Mouse (Mus musculus): ENCODE data around the gene Sept14. TPM values are rescaled to one million over a fixed set of nuclear protein-coding genes. Genes with fewer than 3 reads are reported as not detected.

The Sept14 gene
- polyA plus RNA-seq (2015; fragmentation: Nextera tagmentation; extraction: Ambion mirVana) = not detected in 2 replicates

DNA sequence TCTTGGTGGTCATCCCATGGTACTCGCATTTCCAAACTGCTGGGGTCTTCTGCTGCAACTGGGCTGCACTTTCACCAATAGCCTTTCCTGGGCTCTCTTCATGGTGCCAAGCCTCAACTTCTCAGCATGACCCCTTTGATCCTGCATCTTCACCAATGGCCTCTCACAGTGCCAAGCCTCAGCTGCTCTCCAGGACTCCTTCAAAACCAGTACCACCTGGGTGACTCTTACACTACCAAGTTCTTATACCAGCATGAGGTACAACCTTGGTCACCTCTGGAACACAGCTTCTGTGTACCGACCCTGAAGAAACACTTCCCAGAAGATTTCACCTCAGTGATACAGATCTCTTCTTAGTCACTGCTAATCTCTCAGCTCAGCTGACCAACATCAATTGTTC is at the start of gene Sept14:
Gene Sept14 (minus strand): TSS at position 101 of the 400 bp plus-strand sequence.
- WGBS = 66% methylated on average over 2 of the region's 2 CpGs
- H3K27ac ChIP-seq (ENCODE audit: low read depth, low read length) = no peak within 1 kb of the TSS
- H3K4me3 ChIP-seq (ENCODE audit: low read length) = no peak within 1 kb of the TSS
- no peaks in the 10 kb centered on the region for H3K27me3 ChIP-seq (replicated peaks; ENCODE audit: control insufficient read depth, insufficient read depth, low read length)
- no peaks in the 10 kb centered on the region for H3K9me3 ChIP-seq (ENCODE audit: control insufficient read depth, low read length)
- ATAC-seq = no peak
- no peak within 1 kb of the TSS for H3K4me2 ChIP-seq (ENCODE audit: low read length)
- H3K4me1 ChIP-seq (ENCODE audit: control insufficient read depth, insufficient read depth, low read depth, low read length) = no peaks in the 10 kb centered on the region
- no peak within 1 kb of the TSS for H3K9ac ChIP-seq (ENCODE audit: low read depth, low read length)
- no peaks in the 10 kb centered on the region for H3K36me3 ChIP-seq (ENCODE audit: control insufficient read depth, insufficient read depth, low read length)

- no peak for ATAC-seq
- Histone ChIP-seq H3K27me3 (replicated peaks; ENCODE audit: control insufficient read depth, insufficient read depth, low read length) (no peaks in the 10 kb centered on the region), H3K27ac (ENCODE audit: low read depth, low read length) (no peak overlapping the region), H3K9ac (ENCODE audit: low read depth, low read length) (no peak overlapping the region), H3K4me2 (ENCODE audit: low read length) (no peak overlapping the region), H3K36me3 (ENCODE audit: control insufficient read depth, insufficient read depth, low read length) (peaks cover 9% of the 10 kb centered on the region; the same call in 1 of the 2 replicates), H3K4me1 (ENCODE audit: control insufficient read depth, insufficient read depth, low read depth, low read length) (no peaks in the 10 kb centered on the region), H3K4me3 (ENCODE audit: low read length) (no peak overlapping the region), H3K9me3 (ENCODE audit: control insufficient read depth, low read length) (no peaks in the 10 kb centered on the region)
- WGBS = 91% methylated on average over 20 of the region's 20 CpGs
Measured at GRCm38 (mm10) chr5:129756886-129757285, 48.6 kb upstream of the Sept14 start.

DNA sequence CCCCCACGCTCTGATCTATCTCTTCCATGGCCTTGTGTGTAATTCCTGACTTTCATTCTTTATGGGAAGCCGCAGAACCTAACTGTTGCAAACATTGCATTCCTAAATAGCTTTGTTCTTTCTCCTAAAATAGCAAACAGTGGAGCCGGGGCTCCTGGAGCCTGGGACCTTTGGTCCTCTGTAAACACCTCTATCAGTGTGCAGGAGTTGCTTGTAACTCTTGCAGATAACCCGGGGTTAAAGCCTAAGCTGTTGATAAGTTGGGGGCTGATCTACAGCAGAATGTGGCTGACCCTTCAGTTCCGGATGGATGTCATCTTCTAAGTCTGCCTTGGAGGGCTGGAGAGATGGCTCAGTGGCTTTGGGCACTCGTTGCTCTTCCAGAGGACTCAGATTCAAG is 35.7 kb upstream of the Sept14 start:
- H3K4me3 ChIP-seq (ENCODE audit: low read length) = no peak overlapping the region
- no peak for ATAC-seq
- H3K4me2 ChIP-seq (ENCODE audit: low read length) = no peak overlapping the region
- no peaks in the 10 kb centered on the region for H3K27me3 ChIP-seq (replicated peaks; ENCODE audit: control insufficient read depth, insufficient read depth, low read length)
- WGBS = 86% methylated on average over 6 of the region's 6 CpGs
- no peaks in the 10 kb centered on the region for H3K9me3 ChIP-seq (ENCODE audit: control insufficient read depth, low read length)
- H3K9ac ChIP-seq (ENCODE audit: low read depth, low read length) = no peak overlapping the region
- peaks cover 19% of the 10 kb centered on the region for H3K36me3 ChIP-seq (ENCODE audit: control insufficient read depth, insufficient read depth, low read length)
- no peak overlapping the region for H3K27ac ChIP-seq (ENCODE audit: low read depth, low read length)
- no peaks in the 10 kb centered on the region for H3K4me1 ChIP-seq (ENCODE audit: control insufficient read depth, insufficient read depth, low read depth, low read length)

DNA sequence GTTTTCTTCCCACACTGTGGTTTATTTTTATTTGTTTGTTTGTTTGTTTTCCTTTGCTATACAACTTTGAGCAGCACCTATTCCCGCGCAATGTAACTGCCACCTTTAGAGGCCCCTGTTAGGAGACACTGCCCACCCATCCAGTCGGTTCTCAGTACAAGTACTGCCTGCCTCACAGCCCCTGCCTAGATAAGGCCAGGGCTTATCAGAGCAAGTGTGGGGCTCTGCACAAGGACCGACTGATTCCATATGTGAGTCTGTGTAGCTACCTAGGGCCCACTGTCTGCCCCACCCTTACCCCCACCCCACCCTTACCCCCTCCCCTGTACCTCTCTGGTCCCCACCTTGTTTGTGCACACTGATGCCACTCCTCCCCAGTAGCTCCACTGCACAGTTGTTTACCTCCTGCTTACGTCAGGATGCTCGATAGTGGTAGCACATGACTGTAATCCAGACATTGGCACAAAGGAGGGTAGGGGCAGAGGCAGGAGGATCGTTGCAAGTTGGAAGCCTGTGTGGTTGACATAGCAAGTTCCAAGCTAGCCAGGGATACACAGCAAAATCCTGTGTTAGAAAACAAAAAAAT is 34.7 kb upstream of the Sept14 start:
- Histone ChIP-seq H3K9me3 (ENCODE audit: control insufficient read depth, low read length) (no peaks in the 10 kb centered on the region), H3K27ac (ENCODE audit: low read depth, low read length) (no peak overlapping the region), H3K36me3 (ENCODE audit: control insufficient read depth, insufficient read depth, low read length) (peaks cover 19% of the 10 kb centered on the region), H3K9ac (ENCODE audit: low read depth, low read length) (no peak overlapping the region), H3K4me3 (ENCODE audit: low read length) (no peak overlapping the region), H3K27me3 (replicated peaks; ENCODE audit: control insufficient read depth, insufficient read depth, low read length) (no peaks in the 10 kb centered on the region), H3K4me2 (ENCODE audit: low read length) (no peak overlapping the region), H3K4me1 (ENCODE audit: control insufficient read depth, insufficient read depth, low read depth, low read length) (no peaks in the 10 kb centered on the region)
- WGBS = 88% methylated on average over 7 of the region's 7 CpGs
- no peak for ATAC-seq

DNA sequence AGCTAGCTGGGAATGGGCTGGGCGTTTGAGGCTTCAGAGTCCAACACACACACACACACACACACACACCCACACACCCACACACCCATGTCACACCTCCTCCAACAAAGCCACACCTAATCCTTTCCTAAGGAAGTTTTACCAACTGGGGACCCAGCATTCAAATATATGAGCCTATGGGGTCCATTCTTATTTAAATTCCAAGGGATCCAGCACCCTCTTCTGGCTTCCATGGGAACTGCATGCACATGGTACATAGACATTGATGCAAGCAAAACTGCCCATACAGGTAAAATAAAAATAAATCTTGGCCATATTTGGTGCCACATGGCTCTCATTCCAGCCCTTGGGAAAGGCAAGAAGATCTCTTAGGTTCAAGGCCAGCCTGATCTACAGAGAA is 32.7 kb upstream of the Sept14 start:
- no peak overlapping the region for H3K4me2 ChIP-seq (ENCODE audit: low read length)
- no peak overlapping the region for H3K9ac ChIP-seq (ENCODE audit: low read depth, low read length)
- ATAC-seq = no peak
- no peak overlapping the region for H3K27ac ChIP-seq (ENCODE audit: low read depth, low read length)
- H3K4me1 ChIP-seq (ENCODE audit: control insufficient read depth, insufficient read depth, low read depth, low read length) = no peaks in the 10 kb centered on the region
- no peak overlapping the region for H3K4me3 ChIP-seq (ENCODE audit: low read length)
- H3K9me3 ChIP-seq (ENCODE audit: control insufficient read depth, low read length) = no peaks in the 10 kb centered on the region
- H3K27me3 ChIP-seq (replicated peaks; ENCODE audit: control insufficient read depth, insufficient read depth, low read length) = no peaks in the 10 kb centered on the region
- peaks cover 8% of the 10 kb centered on the region for H3K36me3 ChIP-seq (ENCODE audit: control insufficient read depth, insufficient read depth, low read length)
- 100% methylated on average over 1 of the region's 1 CpGs for WGBS

DNA sequence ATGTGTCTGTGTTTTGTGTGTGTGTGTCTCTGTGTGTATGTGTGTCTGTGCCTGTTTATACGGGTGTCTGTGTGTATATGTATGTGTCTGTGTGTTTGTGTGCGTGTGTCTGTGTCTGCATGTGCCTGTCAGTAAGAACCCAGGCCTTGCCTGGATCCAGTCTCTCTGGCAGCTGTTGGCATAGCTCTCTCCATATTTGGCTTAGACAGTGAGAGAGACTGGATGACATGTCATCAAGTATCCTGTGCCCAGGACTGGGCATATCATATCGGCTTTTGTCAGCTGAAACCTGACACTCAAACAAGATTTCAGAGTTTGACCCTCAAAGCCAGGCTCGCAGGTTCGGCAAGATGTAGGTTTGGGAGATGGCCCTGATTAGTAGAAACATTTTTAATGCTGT is 22.7 kb upstream of the Sept14 start:
- peaks cover 8% of the 10 kb centered on the region for H3K4me1 ChIP-seq (ENCODE audit: control insufficient read depth, insufficient read depth, low read depth, low read length)
- no peak overlapping the region for H3K4me2 ChIP-seq (ENCODE audit: low read length)
- H3K27me3 ChIP-seq (replicated peaks; ENCODE audit: control insufficient read depth, insufficient read depth, low read length) = no peaks in the 10 kb centered on the region
- no peaks in the 10 kb centered on the region for H3K9me3 ChIP-seq (ENCODE audit: control insufficient read depth, low read length)
- ATAC-seq = no peak
- H3K36me3 ChIP-seq (ENCODE audit: control insufficient read depth, insufficient read depth, low read length) = no peaks in the 10 kb centered on the region
- H3K4me3 ChIP-seq (ENCODE audit: low read length) = no peak overlapping the region
- WGBS = 81% methylated on average over 5 of the region's 5 CpGs
- no peak overlapping the region for H3K27ac ChIP-seq (ENCODE audit: low read depth, low read length)
- no peak overlapping the region for H3K9ac ChIP-seq (ENCODE audit: low read depth, low read length)

DNA sequence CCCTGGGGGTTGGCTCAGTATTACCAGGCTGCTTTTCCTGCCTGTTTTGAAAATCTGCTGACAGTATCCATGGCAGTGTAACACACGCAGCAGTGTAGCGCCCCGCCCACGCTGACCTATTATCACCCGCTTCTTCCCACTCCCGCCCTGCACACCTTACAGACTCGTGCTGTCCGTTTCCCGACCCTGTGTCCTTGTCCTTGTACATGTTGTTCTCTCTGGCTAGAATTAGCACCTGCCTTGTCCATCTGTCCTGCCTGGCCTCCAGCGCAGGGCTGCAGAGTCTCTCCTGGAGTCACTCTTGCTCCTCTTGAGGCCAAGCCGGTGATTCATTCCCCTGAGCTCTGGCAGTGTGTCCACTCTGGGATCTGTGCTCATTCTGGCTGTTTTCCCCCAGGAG is 22.0 kb upstream of the Sept14 start:
- Histone ChIP-seq H3K27me3 (replicated peaks; ENCODE audit: control insufficient read depth, insufficient read depth, low read length) (no peaks in the 10 kb centered on the region), H3K4me2 (ENCODE audit: low read length) (no peak overlapping the region), H3K9me3 (ENCODE audit: control insufficient read depth, low read length) (no peaks in the 10 kb centered on the region), H3K36me3 (ENCODE audit: control insufficient read depth, insufficient read depth, low read length) (no peaks in the 10 kb centered on the region), H3K27ac (ENCODE audit: low read depth, low read length) (peak overlapping the region; percentile 29; the same call in 1 of the 2 replicates), H3K4me3 (ENCODE audit: low read length) (no peak overlapping the region), H3K4me1 (ENCODE audit: control insufficient read depth, insufficient read depth, low read depth, low read length) (peaks cover 11% of the 10 kb centered on the region), H3K9ac (ENCODE audit: low read depth, low read length) (no peak overlapping the region; the same call in 1 of the 2 replicates)
- ATAC-seq = no peak
- WGBS = 89% methylated on average over 11 of the region's 11 CpGs

GRCm38 (mm10) chr5:129729286-129729685 is 21.0 kb upstream of the Sept14 start:
- Histone ChIP-seq H3K27me3 (replicated peaks; ENCODE audit: control insufficient read depth, insufficient read depth, low read length) (no peaks in the 10 kb centered on the region), H3K36me3 (ENCODE audit: control insufficient read depth, insufficient read depth, low read length) (no peaks in the 10 kb centered on the region), H3K4me1 (ENCODE audit: control insufficient read depth, insufficient read depth, low read depth, low read length) (peaks cover 11% of the 10 kb centered on the region), H3K9ac (ENCODE audit: low read depth, low read length) (no peak overlapping the region), H3K9me3 (ENCODE audit: control insufficient read depth, low read length) (no peaks in the 10 kb centered on the region), H3K27ac (ENCODE audit: low read depth, low read length) (no peak overlapping the region), H3K4me3 (ENCODE audit: low read length) (no peak overlapping the region), H3K4me2 (ENCODE audit: low read length) (no peak overlapping the region)
- WGBS = 64% methylated on average over 11 of the region's 11 CpGs
- ATAC-seq = no peak

- H3K4me1 ChIP-seq (ENCODE audit: control insufficient read depth, insufficient read depth, low read depth, low read length) = peaks cover 11% of the 10 kb centered on the region
Measured at GRCm38 (mm10) chr5:129726784-129727183, 18.5 kb upstream of the Sept14 start.

More at GRCm38 (mm10) chr5:129726784-129727183, 18.5 kb upstream of the Sept14 start:
- no peak overlapping the region for H3K9ac ChIP-seq (ENCODE audit: low read depth, low read length)
- H3K27ac ChIP-seq (ENCODE audit: low read depth, low read length) = no peak overlapping the region
- H3K27me3 ChIP-seq (replicated peaks; ENCODE audit: control insufficient read depth, insufficient read depth, low read length) = no peaks in the 10 kb centered on the region
- no peaks in the 10 kb centered on the region for H3K9me3 ChIP-seq (ENCODE audit: control insufficient read depth, low read length)
- no peak for ATAC-seq
- H3K36me3 ChIP-seq (ENCODE audit: control insufficient read depth, insufficient read depth, low read length) = no peaks in the 10 kb centered on the region
- 90% methylated on average over 3 of the region's 3 CpGs for whole genome bisulfite sequencing
- H3K4me2 ChIP-seq (ENCODE audit: low read length) = no peak overlapping the region; the same call in 1 of the 2 replicates
- H3K4me3 ChIP-seq (ENCODE audit: low read length) = no peak overlapping the region

Measured in hindbrain, embryonic 16.5 days (tissue).